Mouse (Mus musculus) ES-E14 (cell line): ENCODE data around the gene Gm49333. TPM values are rescaled to one million over a fixed set of nuclear protein-coding genes. Genes with fewer than 3 reads are reported as not detected.

ENCODE experiments used
- DNase-seq: peaks from one replicate; pipeline ENCODE4 v3.0.0-alpha.2; 2013; ENCODE audit warnings: low read depth, low spot score
- H3K27ac ChIP-seq: 2 replicates; pipeline ENCODE4 v1.5.1; 2012; ENCODE audit warnings: low read depth, mild to moderate bottlenecking, low read length, moderate library complexity, mixed read lengths; ENCODE audit not compliant: poor library complexity, insufficient read depth, severe bottlenecking
- H3K36me3 ChIP-seq: 2 replicates; pipeline ENCODE4 v1.6.1; 2012; ENCODE audit warnings: mild to moderate bottlenecking, low read length, moderate library complexity, mixed read lengths; ENCODE audit not compliant: control insufficient read depth, poor library complexity, insufficient read depth, severe bottlenecking
- H3K4me1 ChIP-seq, 2 experiments: fragments of 150-350 bp in 1 of 2; sonication (generic) in 1 of 2; 2 replicates each; pipeline ENCODE4 v1.6.1; 2012; ENCODE audit warnings: low read length in 2 of 2, mild to moderate bottlenecking in 1 of 2, mixed read lengths in 1 of 2; ENCODE audit not compliant: control insufficient read depth in 2 of 2, insufficient read depth in 2 of 2, poor library complexity in 1 of 2
- H3K4me3 ChIP-seq, 2 experiments: fragments of 150-350 bp in 1 of 2; sonication (generic) in 1 of 2; 2 replicates each; pipeline ENCODE4 v1.5.1; 2012; ENCODE audit warnings: low read length in 2 of 2, low read depth in 1 of 2, mild to moderate bottlenecking in 1 of 2, mixed read lengths in 1 of 2; ENCODE audit not compliant: insufficient read depth in 1 of 2, poor library complexity in 1 of 2, severe bottlenecking in 1 of 2
- H3K9ac ChIP-seq: 2 replicates; pipeline ENCODE4 v1.6.1; 2012; ENCODE audit warnings: low read depth, mild to moderate bottlenecking, low read length, mixed read lengths; ENCODE audit not compliant: poor library complexity, insufficient read depth, severe bottlenecking
- H3K9me3 ChIP-seq: fragments of 150-350 bp; sonication (generic); 2 replicates; pipeline ENCODE4 v1.6.1; 2012; ENCODE audit warnings: low read depth, mild to moderate bottlenecking, low read length; ENCODE audit not compliant: control insufficient read depth, insufficient read depth
- CHD2 ChIP-seq: IDR thresholded peaks from 2 replicates; pipeline ENCODE4 v1.6.1; 2014; ENCODE audit warnings: mild to moderate bottlenecking, low read depth, low read length, inconsistent platforms
- HCFC1 ChIP-seq: IDR thresholded peaks from 2 replicates; pipeline ENCODE4 v1.6.1; 2012; ENCODE audit warnings: low read length, inconsistent platforms, borderline replicate concordance; ENCODE audit not compliant: insufficient read depth
- MAFK ChIP-seq: IDR thresholded peaks from 2 replicates; pipeline ENCODE4 v1.6.1; 2014; ENCODE audit warnings: mild to moderate bottlenecking, low read depth, low read length, inconsistent platforms; ENCODE audit not compliant: insufficient read depth
- ZC3H11A ChIP-seq: IDR thresholded peaks from 2 replicates; pipeline ENCODE4 v1.6.1; 2012; ENCODE audit warnings: low read depth, mild to moderate bottlenecking, inconsistent platforms, low read length, borderline replicate concordance
- ZNF384 ChIP-seq: IDR thresholded peaks from 2 replicates; pipeline ENCODE4 v1.6.1; 2012; ENCODE audit warnings: low read depth, low read length, inconsistent platforms
- in situ Hi-C, 2 experiments: fragments of 600-800 bp; cut with MboI; formaldehyde crosslinking; loops; one replicate each; pipeline ENCODE4 v1.15.1; 2025; ENCODE audit warnings: low sequenced_read_pairs in 2 of 2, inconsistent platforms in 1 of 2; ENCODE audit not compliant: unreplicated experiment in 2 of 2
- total RNA-seq: library from RNA; depleted of rRNA; stranded (reverse); fragments of 300-350 nt; gene quantifications from 2 replicates; pipeline ENCODE4 v1.2.3, GENCODE M21; 2012

Gm49333 gene
- total RNA-seq, 1 experiment, result not detected

DNA sequence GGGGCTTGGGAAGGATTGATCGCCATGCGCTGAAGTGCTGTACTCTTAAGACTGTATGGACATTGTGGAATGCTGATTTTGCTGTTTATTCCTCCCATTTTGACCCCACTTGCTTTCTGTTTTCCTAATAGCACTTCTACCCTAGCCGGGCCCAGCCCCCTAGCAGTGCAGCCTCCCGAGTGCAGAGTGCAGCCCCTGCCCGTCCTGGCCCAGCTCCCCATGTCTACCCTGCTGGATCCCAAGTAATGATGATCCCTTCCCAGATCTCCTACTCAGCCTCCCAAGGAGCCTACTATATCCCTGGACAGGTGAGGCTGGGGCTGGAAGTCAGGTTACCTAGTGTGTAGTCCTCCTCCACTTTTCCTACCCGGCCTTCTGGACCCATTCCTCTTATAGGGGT is 63.8 kb downstream of the Gm49333 start:
- H3K4me3 ChIP-seq, result no peak overlapping the region
- TF ChIP-seq HCFC1, result no peak
- H3K36me3 ChIP-seq, result peaks cover 50% of the 10 kb centered on the region

DNA sequence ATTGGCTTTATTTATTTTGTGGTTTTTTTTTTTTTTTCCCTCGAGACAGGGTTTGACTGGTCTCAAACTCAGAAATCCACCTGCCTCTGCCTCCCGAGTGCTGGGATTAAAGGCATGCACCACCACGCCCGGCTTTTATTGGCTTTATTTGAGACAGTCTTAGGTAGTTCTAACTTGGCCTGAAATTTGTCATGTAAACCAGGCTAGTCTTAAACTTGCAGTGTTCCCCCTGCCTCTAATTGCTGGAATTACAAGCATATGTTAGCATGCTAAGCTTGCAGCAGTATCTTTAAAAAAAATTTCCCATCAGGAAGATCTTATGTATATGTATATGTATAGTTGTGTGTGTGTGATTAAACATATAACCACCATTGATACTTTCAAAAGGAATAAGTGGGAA is 65.3 kb downstream of the Gm49333 start:
- Histone ChIP-seq H3K9ac (no peak overlapping the region), H3K4me1 (peaks cover 0 to 8% of the 10 kb centered on the region in 2 experiments; a peak in 1 of 4 replicates), H3K9me3 (no peaks in the 10 kb centered on the region), H3K36me3 (peaks cover 65% of the 10 kb centered on the region), H3K4me3 (no peak overlapping the region), H3K27ac (no peak overlapping the region)
- no peak for DNase-seq
- in situ Hi-C loops, result no loop called here
- TF ChIP-seq ZC3H11A (no peak), CHD2 (no peak), HCFC1 (no peak), ZNF384 (no peak), MAFK (no peak)

More for the DNA sequence above, 63.8 kb downstream of the Gm49333 start:
- peaks cover 0 to 8% of the 10 kb centered on the region in 2 experiments; a peak in 1 of 4 replicates for H3K4me1 ChIP-seq
- no peak overlapping the region for H3K27ac ChIP-seq
- no peak overlapping the region for H3K9ac ChIP-seq
- no peaks in the 10 kb centered on the region for H3K9me3 ChIP-seq
- no peak for DNase-seq
- in situ Hi-C loops, result no loop called here

GRCm38 (mm10) chr16:20677380-20677779 is 66.0 kb downstream of the Gm49333 start:
- in situ Hi-C loops, result no loop called here
- no peak for TF ChIP-seq HCFC1
- TF ChIP-seq ZC3H11A, result no peak
- TF ChIP-seq ZNF384, result no peak
- no peak for DNase-seq
- H3K27ac ChIP-seq, result no peak overlapping the region
- H3K9me3 ChIP-seq, result no peaks in the 10 kb centered on the region
- H3K36me3 ChIP-seq, result peaks cover 70% of the 10 kb centered on the region
- H3K4me3 ChIP-seq, result no peak overlapping the region
- no peak overlapping the region for H3K9ac ChIP-seq
- H3K4me1 ChIP-seq, result peaks cover 0 to 6% of the 10 kb centered on the region in 2 experiments; a peak in 1 of 4 replicates

DNA sequence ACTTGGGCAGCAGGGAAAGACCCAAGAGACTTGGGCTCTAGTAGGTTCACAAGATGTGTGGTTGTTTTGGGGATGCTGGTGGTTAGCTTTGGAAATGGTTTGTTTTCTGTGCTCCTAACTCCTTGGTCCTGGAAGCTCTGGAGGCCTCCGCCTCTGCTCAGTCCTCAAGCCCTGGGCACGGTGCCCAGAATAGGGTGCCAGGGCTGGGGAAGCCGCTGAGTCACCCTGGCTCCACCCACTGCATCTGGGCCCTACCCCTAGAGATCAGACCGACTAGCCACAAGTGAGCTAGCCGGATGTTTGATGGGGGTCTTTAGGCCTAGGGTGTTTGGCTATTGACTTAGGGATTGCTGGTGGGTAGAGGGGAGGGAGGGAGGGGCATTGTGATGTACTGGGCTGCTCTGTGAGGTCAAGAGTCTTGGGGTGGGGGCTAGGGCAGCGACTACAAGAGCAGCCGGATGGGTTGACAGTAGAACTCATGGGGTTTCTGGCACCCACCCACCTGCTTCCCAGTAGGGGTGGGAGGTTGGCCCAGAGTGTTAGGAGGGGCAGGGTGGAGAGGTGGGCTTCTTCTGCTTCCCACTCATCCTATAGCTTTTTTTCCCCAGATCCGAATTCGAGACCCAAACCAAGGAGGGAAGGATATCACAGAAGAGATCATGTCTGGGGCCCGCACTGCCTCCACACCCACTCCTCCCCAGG is 66.7 kb downstream of the Gm49333 start:
- Histone ChIP-seq H3K4me1 (peaks cover 0 to 6% of the 10 kb centered on the region in 2 experiments; a peak in 1 of 4 replicates), H3K9ac (no peak overlapping the region), H3K4me3 (no peak overlapping the region), H3K9me3 (no peaks in the 10 kb centered on the region), H3K36me3 (peaks cover 78% of the 10 kb centered on the region), H3K27ac (no peak overlapping the region)
- no peak for TF ChIP-seq CHD2
- DNase-seq, result no peak
- in situ Hi-C loops, result no loop called here

DNA sequence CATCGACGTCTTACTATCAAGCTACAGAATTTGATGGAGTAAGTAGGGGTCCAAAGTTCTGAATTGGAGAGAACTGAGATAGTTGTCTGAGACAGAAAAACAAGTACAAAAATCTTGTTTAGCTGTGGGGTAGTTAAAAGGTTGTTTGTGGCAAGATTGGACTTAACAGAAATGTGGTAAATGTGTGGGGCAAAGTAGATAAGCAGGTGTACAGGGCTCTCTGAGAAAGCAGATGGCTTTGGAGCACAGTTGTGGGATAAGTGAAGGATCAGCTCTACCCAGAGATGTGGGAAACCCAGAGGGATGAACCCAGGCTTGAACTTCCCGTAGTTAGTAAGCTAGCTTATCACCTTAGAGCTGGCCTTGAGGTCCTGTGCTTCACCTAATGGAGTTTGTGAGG is 79.4 kb downstream of the Gm49333 start:
- no peak for DNase-seq

More for the DNA sequence above, 79.4 kb downstream of the Gm49333 start:
- in situ Hi-C loops, result no loop called here
- Histone ChIP-seq H3K4me3 (no peak overlapping the region), H3K36me3 (peaks cover 51% of the 10 kb centered on the region), H3K4me1 (peaks cover 1 to 17% of the 10 kb centered on the region in 2 experiments; a peak in 3 of 4 replicates), H3K9ac (no peak overlapping the region), H3K9me3 (no peaks in the 10 kb centered on the region), H3K27ac (no peak overlapping the region)
- TF ChIP-seq CHD2, result no peak
- no peak for TF ChIP-seq HCFC1
- no peak for TF ChIP-seq ZC3H11A
- no peak for TF ChIP-seq MAFK
- TF ChIP-seq ZNF384, result no peak
